Mouse (Mus musculus) megakaryocyte, embryonic 14.5 days (primary cell): ENCODE measurements around the gene Gm35315.

ENCODE experiments used
- FLI1 ChIP-seq: IDR thresholded peaks from 2 replicates; pipeline ENCODE4 v1.6.1; 2012; ENCODE audit warnings: low read length, inconsistent platforms, mixed read lengths
- GATA1 ChIP-seq: IDR thresholded peaks from 3 replicates; pipeline ENCODE4 v1.6.1; 2012; ENCODE audit warnings: mixed read lengths, low read length, inconsistent platforms, borderline replicate concordance

DNA sequence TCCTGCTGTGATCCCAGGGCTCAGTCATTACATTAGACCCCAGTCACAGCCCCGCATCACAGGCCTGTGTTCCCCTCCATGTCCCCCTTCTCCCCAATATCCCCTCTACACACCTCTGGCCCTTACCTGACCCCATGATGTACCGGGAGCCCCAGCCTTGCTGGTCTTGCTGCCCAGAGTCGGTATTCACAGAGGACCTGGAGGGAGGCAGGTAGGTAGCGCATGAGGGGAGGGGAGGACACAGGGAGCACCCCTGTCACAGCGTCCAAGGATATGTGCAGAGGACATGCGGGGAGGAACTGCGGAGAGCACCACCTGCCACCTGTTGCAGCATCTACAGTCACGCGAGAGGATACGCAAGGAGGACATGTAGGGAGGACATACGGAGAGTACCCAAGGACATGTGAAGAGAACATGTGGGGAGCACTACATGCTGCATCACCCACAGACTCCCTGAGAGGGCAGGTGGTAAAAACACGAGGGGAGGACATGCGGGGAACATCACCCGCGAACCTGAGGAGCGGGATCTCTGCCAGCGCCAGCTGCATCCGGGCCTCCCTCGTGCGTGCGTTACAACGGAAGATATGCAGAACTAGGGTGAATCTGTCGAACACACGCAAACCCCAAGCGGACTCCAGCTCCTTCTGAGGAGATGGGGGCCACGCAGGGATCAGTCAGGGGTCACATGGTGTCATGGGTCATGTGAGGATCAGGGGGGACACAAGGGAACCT lies 12.1 kb upstream of the Gm35315 start:
- no peak for TF ChIP-seq GATA1
- no peak for TF ChIP-seq FLI1
